ENCODE assay signal across 7 mouse cellular contexts in genomic region chr11:117963872-117964271, GRCm38 (mm10). TPM values are rescaled to one million over a fixed set of nuclear protein-coding genes. Genes with fewer than 3 reads are reported as not detected.
DNase-seq lines count a peak whose midpoint lies in the region; ATAC-seq and TF ChIP-seq lines count a peak whose summit lies in the region.

No protein-coding gene starts in this region.

- peak overlapping the region; percentile 79 for H3K4me2 ChIP-seq in lung, embryonic 15.5 days
- peak overlapping the region; percentile 77 for H3K4me2 ChIP-seq in embryonic facial prominence, embryonic 12.5 days (replicated peaks)

- H3K4me3 ChIP-seq in lung, embryonic 15.5 days = peak overlapping the region; percentile 30
- H3K4me3 ChIP-seq in embryonic facial prominence, embryonic 12.5 days = peak overlapping the region; percentile 34
- peak overlapping the region; percentile 52 for H3K4me3 ChIP-seq in limb, embryonic 10.5 days
- H3K4me3 ChIP-seq in small intestine, adult 2 months (ENCODE audit: low read depth, low read length) = peak overlapping the region; percentile 55

- H3K9ac ChIP-seq in lung, embryonic 15.5 days = peak overlapping the region; percentile 29; the same call in 1 of the 2 replicates
- peak overlapping the region; percentile 46; the same call in 1 of the 2 replicates for H3K9ac ChIP-seq in embryonic facial prominence, embryonic 12.5 days

- no peak for DNase-seq in lung, postnatal 10 days
- DNase-seq in limb, embryonic 10.5 days (ENCODE audit: low spot score) = no peak
- DNase-seq in cerebellum, adult 18-20 months = no peak
- no peak for DNase-seq in retina, embryonic 14.5 days (ENCODE audit: low spot score)

- peaks cover 80% of the 10 kb centered on the region for H3K4me1 ChIP-seq in lung, embryonic 15.5 days
- H3K4me1 ChIP-seq in embryonic facial prominence, embryonic 12.5 days = peaks cover 62% of the 10 kb centered on the region
- peaks cover 81% of the 10 kb centered on the region for H3K4me1 ChIP-seq in limb, embryonic 10.5 days
- peaks cover 42% of the 10 kb centered on the region for H3K4me1 ChIP-seq in small intestine, adult 2 months (ENCODE audit: control insufficient read depth, insufficient read depth, insufficient read length, low read length)

- no peak for TF ChIP-seq CTCF in small intestine, adult 2 months (IDR thresholded peaks at IDR 0.05; ENCODE audit: extremely low read depth, insufficient read length, insufficient replicate concordance, low read depth, low read length)

- TF ChIP-seq POLR2A in small intestine, adult 2 months (IDR thresholded peaks at IDR 0.05; ENCODE audit: low read depth, low read length) = no peak

- WGBS in lung, embryonic 15.5 days = 1% methylated on average over 9 of the region's 9 CpGs
- under 1% methylated on average over 9 of the region's 9 CpGs for WGBS in embryonic facial prominence, embryonic 12.5 days
- WGBS in limb, embryonic 10.5 days = 1% methylated on average over 9 of the region's 9 CpGs
- 23% methylated on average over 9 of the region's 9 CpGs for WGBS in small intestine, adult 2 months

- peak overlapping the region; percentile 94 for H3K27ac ChIP-seq in lung, embryonic 15.5 days
- H3K27ac ChIP-seq in embryonic facial prominence, embryonic 12.5 days = peak overlapping the region; percentile 93
- H3K27ac ChIP-seq in limb, embryonic 10.5 days = peak overlapping the region; percentile 86
- H3K27ac ChIP-seq in small intestine, adult 2 months (ENCODE audit: insufficient read depth, low read depth, low read length) = peak overlapping the region; percentile 70

- no peak for ATAC-seq in lung, embryonic 15.5 days (ENCODE audit: borderline replicate concordance, extremely low read depth, low FRiP score, low TSS enrichment)
- no peak for ATAC-seq in embryonic facial prominence, embryonic 12.5 days (ENCODE audit: insufficient number of reproducible peaks, insufficient read depth, low FRiP score, low TSS enrichment)

- H3K9me3 ChIP-seq in lung, embryonic 15.5 days = no peaks in the 10 kb centered on the region
- no peaks in the 10 kb centered on the region for H3K9me3 ChIP-seq in embryonic facial prominence, embryonic 12.5 days
- H3K9me3 ChIP-seq in limb, embryonic 10.5 days (replicated peaks) = no peaks in the 10 kb centered on the region

- H3K27me3 ChIP-seq in lung, embryonic 15.5 days = no peaks in the 10 kb centered on the region
- peaks cover 19% of the 10 kb centered on the region for H3K27me3 ChIP-seq in embryonic facial prominence, embryonic 12.5 days
- H3K27me3 ChIP-seq in limb, embryonic 10.5 days (ENCODE audit: low read depth, poor library complexity, severe bottlenecking) = peaks cover 37% of the 10 kb centered on the region
- H3K27me3 ChIP-seq in small intestine, adult 2 months (ENCODE audit: control insufficient read depth, insufficient read depth, low read length) = no peaks in the 10 kb centered on the region

- H3K36me3 ChIP-seq in lung, embryonic 15.5 days = 0 out of 2 replicates have a peak, but pooled peaks cover 6% of the 10 kb centered on the region
- no peaks in the 10 kb centered on the region for H3K36me3 ChIP-seq in embryonic facial prominence, embryonic 12.5 days
- H3K36me3 ChIP-seq in limb, embryonic 10.5 days = peaks cover 18% of the 10 kb centered on the region
- peaks cover 23% of the 10 kb centered on the region for H3K36me3 ChIP-seq in small intestine, adult 2 months (ENCODE audit: control insufficient read depth, insufficient read depth, low read length)

RNA-seq across cellular contexts. Expression of gene Socs3, which starts 6.0 kb away (rescaled TPM):
- polyA plus RNA-seq in lung, embryonic 15.5 days (2015; fragmentation: Nextera tagmentation; extraction: Ambion mirVana) = 12.7 and 13.5 TPM in 2 replicates
- 18.4 and 19.3 TPM in 2 replicates for polyA plus RNA-seq in embryonic facial prominence, embryonic 12.5 days (2016; fragmentation: Nextera tagmentation; extraction: Ambion mirVana)
- polyA plus RNA-seq in limb, embryonic 10.5 days (2016; fragmentation: Nextera tagmentation; extraction: Ambion mirVana) = 11.2 and 13.2 TPM in 2 replicates
- polyA plus RNA-seq in small intestine, adult 2 months (2012; rRNA removed) = 27.2 and 47.2 TPM in 2 replicates

RNA-seq across cellular contexts. Expression of gene Pgs1, which starts 22.2 kb away (rescaled TPM):
- 37.7 and 42.2 TPM in 2 replicates for polyA plus RNA-seq in lung, embryonic 15.5 days (2015; fragmentation: Nextera tagmentation; extraction: Ambion mirVana)
- 43.0 and 46.2 TPM in 2 replicates for polyA plus RNA-seq in embryonic facial prominence, embryonic 12.5 days (2016; fragmentation: Nextera tagmentation; extraction: Ambion mirVana)
- polyA plus RNA-seq in limb, embryonic 10.5 days (2016; fragmentation: Nextera tagmentation; extraction: Ambion mirVana) = 47.1 and 47.4 TPM in 2 replicates
- polyA plus RNA-seq in small intestine, adult 2 months (2012; rRNA removed) = 19.8 and 35.0 TPM in 2 replicates
